Mouse (Mus musculus) heart, postnatal 0 days (tissue): Measurements from ENCODE around the gene Ago4.

ENCODE experiments used
- CTCF ChIP-seq: IDR thresholded peaks from 2 replicates; pipeline ENCODE4 v1.5.1; 2016; ENCODE audit warnings: antibody characterized with exemption, control low read depth, low read depth
- EP300 ChIP-seq: IDR thresholded peaks from 2 replicates; pipeline ENCODE4 v1.6.1; 2016; ENCODE audit warnings: antibody characterized with exemption, low read depth

DNA sequence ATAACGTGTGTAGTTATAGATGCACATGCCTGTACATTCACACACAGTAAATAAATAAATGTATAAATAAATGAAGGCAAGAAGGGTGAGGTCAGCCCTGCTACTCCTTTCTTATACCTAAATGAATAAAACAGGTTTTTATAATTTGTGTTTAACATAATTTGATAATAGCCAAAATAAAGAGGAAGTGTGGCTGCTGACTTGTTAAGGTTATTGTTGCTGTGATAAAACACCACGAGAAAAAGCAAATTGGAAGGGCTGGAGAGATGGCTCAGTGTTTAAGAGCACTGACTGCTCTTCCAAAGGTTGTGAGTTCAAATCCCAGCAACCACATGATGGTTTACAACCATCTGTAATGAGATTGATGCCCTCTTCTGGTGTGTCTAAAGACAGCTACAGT is 45.8 kb upstream of the Ago4 start:
- TF ChIP-seq CTCF (no peak), EP300 (no peak)
